Mouse (Mus musculus) small intestine, adult 2 months (tissue): ENCODE measurements at regions not wholly inside any gene's neighbourhood (a gene's known extent, or its start where the extent isn't known, plus 50 kb on each side); places are given as distances from the start of the nearest gene placed in this dataset.

Experiments
- H3K27ac ChIP-seq: fragments of 200-500 bp; 2 replicates; pipeline ENCODE4 v1.5.1; 2012; ENCODE audit warnings: low read depth, low read length, control low read depth, inconsistent platforms; ENCODE audit not compliant: insufficient read depth
- H3K27me3 ChIP-seq: fragments of 200-500 bp; 2 replicates; pipeline ENCODE4 v1.6.1; 2012; ENCODE audit warnings: mild to moderate bottlenecking, moderate library complexity, low read length, inconsistent platforms; ENCODE audit not compliant: control insufficient read depth, insufficient read depth
- H3K36me3 ChIP-seq: fragments of 200-500 bp; 2 replicates; pipeline ENCODE4 v1.6.1; 2012; ENCODE audit warnings: mild to moderate bottlenecking, low read length, control low read depth, inconsistent platforms; ENCODE audit not compliant: control insufficient read depth, insufficient read depth
- H3K4me1 ChIP-seq: fragments of 200-500 bp; 2 replicates; pipeline ENCODE4 v1.6.1; 2012; ENCODE audit warnings: low read length, inconsistent platforms, mixed read lengths; ENCODE audit not compliant: control insufficient read depth, insufficient read depth, insufficient read length
- H3K4me3 ChIP-seq: fragments of 200-500 bp; 2 replicates; pipeline ENCODE4 v1.5.1; 2012; ENCODE audit warnings: low read depth, mild to moderate bottlenecking, control low read depth, inconsistent platforms, low read length, moderate library complexity
- CTCF ChIP-seq: fragments of 200-500 bp; IDR thresholded peaks from 2 replicates; pipeline ENCODE4 v1.5.1; 2012; ENCODE audit warnings: low read depth, mild to moderate bottlenecking, control low read depth, inconsistent platforms, low read length, moderate library complexity, mixed read lengths; ENCODE audit not compliant: insufficient replicate concordance, insufficient read length; ENCODE audit errors: extremely low read depth
- POLR2A ChIP-seq: fragments of 200-500 bp; IDR thresholded peaks from 2 replicates; pipeline ENCODE4 v1.6.1; 2012; ENCODE audit warnings: low read depth, mild to moderate bottlenecking, control low read depth, inconsistent platforms, low read length, moderate library complexity
- WGBS: fragments of 180-500 bp; shearing (Covaris S2); methylation state at CpG from one replicate; pipeline ENCODE4 v1.1.7; 2018; 5-methylcytosine and 5-hydroxymethylcytosine counted together

GRCm38 (mm10) chr6:31175769-31176168, 216.9 kb upstream of the Klf14 start:
- 69% methylated on average over 6 of the region's 6 CpGs for WGBS
- Histone ChIP-seq H3K4me3 (no peak overlapping the region), H3K27ac (no peak overlapping the region), H3K36me3 (0 out of 2 replicates have a peak, but pooled peaks cover 3% of the 10 kb centered on the region), H3K27me3 (no peaks in the 10 kb centered on the region), H3K4me1 (peaks cover 5% of the 10 kb centered on the region; the same call in 1 of the 2 replicates)
- no peak for TF ChIP-seq CTCF
- TF ChIP-seq POLR2A: no peak

DNA sequence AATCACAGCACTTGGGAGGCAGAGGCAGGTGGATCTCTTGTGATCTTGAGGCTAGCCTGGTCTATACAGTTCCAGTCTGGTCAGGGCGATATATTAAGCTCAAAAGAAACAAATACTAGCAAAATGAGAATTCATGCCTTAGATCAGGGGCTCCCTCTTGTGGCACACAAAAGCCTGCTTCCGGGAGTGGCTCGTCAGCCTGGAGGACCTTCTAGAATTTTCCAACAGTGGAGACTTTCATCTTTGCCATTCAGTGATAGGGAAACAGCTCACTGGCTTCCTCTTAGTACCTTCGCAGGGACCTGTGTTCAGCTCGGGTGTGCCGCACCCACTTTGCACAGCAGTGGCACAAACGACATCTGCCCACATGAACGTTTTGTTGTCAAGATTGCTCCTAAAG, 217.5 kb upstream of the Klf14 start:
- Histone ChIP-seq H3K27me3 (no peaks in the 10 kb centered on the region), H3K4me3 (no peak overlapping the region), H3K4me1 (peaks cover 5% of the 10 kb centered on the region; the same call in 1 of the 2 replicates), H3K27ac (no peak overlapping the region), H3K36me3 (0 out of 2 replicates have a peak, but pooled peaks cover 3% of the 10 kb centered on the region)
- TF ChIP-seq POLR2A: no peak
- peak; percentile 83; the same call in 1 of the 2 replicates for TF ChIP-seq CTCF
- 14% methylated on average over 8 of the region's 8 CpGs for WGBS

- Histone ChIP-seq H3K27me3 (no peaks in the 10 kb centered on the region), H3K36me3 (0 out of 2 replicates have a peak, but pooled peaks cover 3% of the 10 kb centered on the region), H3K4me1 (peaks cover 5% of the 10 kb centered on the region; the same call in 1 of the 2 replicates), H3K27ac (no peak overlapping the region), H3K4me3 (no peak overlapping the region)
- WGBS: 42% methylated on average over 1 of the region's 1 CpGs
- TF ChIP-seq CTCF (no peak), POLR2A (no peak)
Observed at GRCm38 (mm10) chr6:31176831-31177230, 218.0 kb upstream of the Klf14 start.

- TF ChIP-seq POLR2A: no peak
- TF ChIP-seq CTCF: no peak
- Histone ChIP-seq H3K36me3 (0 out of 2 replicates have a peak, but pooled peaks cover 3% of the 10 kb centered on the region), H3K27ac (no peak overlapping the region), H3K27me3 (no peaks in the 10 kb centered on the region), H3K4me3 (no peak overlapping the region), H3K4me1 (peaks cover 10% of the 10 kb centered on the region; the same call in 1 of the 2 replicates)
- WGBS: 85% methylated on average over 8 of the region's 8 CpGs
Observed at GRCm38 (mm10) chr6:31178201-31178880, 219.5 kb upstream of the Klf14 start.

- Histone ChIP-seq H3K4me3 (no peak overlapping the region), H3K36me3 (0 out of 2 replicates have a peak, but pooled peaks cover 3% of the 10 kb centered on the region), H3K27me3 (no peaks in the 10 kb centered on the region), H3K27ac (no peak overlapping the region), H3K4me1 (peaks cover 7% of the 10 kb centered on the region; the same call in 1 of the 2 replicates)
- WGBS: 68% methylated on average over 6 of the region's 6 CpGs
- TF ChIP-seq POLR2A (no peak), CTCF (no peak)
Observed at GRCm38 (mm10) chr6:31182284-31182683, 216.3 kb upstream of the Mkln1 start.

- no peak overlapping the region for H3K4me3 ChIP-seq
- H3K27me3 ChIP-seq: no peaks in the 10 kb centered on the region
- peaks cover 10% of the 10 kb centered on the region; the same call in 1 of the 2 replicates for H3K4me1 ChIP-seq
- TF ChIP-seq POLR2A: no peak
- TF ChIP-seq CTCF: no peak
- WGBS: 22% methylated on average over 5 of the region's 5 CpGs
- 0 out of 2 replicates have a peak, but pooled peaks cover 3% of the 10 kb centered on the region for H3K36me3 ChIP-seq
- H3K27ac ChIP-seq: no peak overlapping the region
Observed at GRCm38 (mm10) chr6:31183127-31183526, 215.4 kb upstream of the Mkln1 start.

DNA sequence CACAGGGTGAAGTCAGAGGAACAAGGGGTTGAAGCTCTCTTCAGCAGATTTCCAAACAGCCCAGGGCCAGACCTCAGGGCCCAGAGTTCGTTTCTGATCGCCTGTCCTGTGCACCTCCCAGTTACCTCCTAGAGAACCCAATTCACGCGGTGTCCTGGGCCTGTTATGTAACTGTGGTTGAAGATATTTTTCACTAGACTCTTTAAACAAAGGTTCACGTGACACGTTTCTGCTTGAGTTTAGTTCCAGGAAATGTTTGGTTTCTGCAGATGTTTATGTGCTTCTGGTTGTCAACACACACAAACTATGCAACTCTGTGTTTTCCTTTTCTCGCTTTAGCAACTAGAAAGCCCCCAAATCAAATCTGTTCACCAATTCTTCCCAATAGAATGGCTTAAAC, 214.0 kb upstream of the Mkln1 start:
- 57% methylated on average over 7 of the region's 7 CpGs for WGBS
- no peak overlapping the region for H3K4me3 ChIP-seq
- H3K27me3 ChIP-seq: no peaks in the 10 kb centered on the region
- peaks cover 11% of the 10 kb centered on the region; the same call in 1 of the 2 replicates for H3K4me1 ChIP-seq
- no peaks in the 10 kb centered on the region for H3K36me3 ChIP-seq
- H3K27ac ChIP-seq: no peak overlapping the region
- TF ChIP-seq POLR2A: no peak
- no peak for TF ChIP-seq CTCF

DNA sequence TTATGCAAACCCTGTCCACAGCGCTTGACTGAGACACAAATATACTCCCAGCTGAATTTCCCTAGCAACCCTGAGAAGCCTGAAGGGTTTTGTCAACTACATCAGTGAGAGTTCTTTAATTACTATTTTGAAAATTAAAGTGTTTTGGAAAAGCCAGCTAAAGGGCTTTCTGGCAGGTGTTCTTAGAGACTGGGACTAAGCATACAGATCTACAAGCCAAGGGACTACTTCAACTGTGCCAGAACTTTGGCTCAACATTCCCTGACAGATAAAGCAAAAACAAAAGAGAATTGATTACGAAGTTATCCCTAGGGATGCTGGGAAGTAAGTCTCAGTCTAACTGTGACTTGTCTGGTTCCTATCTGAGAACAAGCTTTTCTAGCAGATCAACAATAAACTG, 213.4 kb upstream of the Mkln1 start:
- WGBS: 58% methylated on average over 2 of the region's 2 CpGs
- H3K27ac ChIP-seq: no peak overlapping the region
- TF ChIP-seq POLR2A (no peak), CTCF (no peak)
- H3K4me1 ChIP-seq: peaks cover 12% of the 10 kb centered on the region; the same call in 1 of the 2 replicates
- H3K27me3 ChIP-seq: no peaks in the 10 kb centered on the region
- no peaks in the 10 kb centered on the region for H3K36me3 ChIP-seq
- no peak overlapping the region for H3K4me3 ChIP-seq
